7 mouse cellular contexts compared by ENCODE assay signal in the genomic region with DNA sequence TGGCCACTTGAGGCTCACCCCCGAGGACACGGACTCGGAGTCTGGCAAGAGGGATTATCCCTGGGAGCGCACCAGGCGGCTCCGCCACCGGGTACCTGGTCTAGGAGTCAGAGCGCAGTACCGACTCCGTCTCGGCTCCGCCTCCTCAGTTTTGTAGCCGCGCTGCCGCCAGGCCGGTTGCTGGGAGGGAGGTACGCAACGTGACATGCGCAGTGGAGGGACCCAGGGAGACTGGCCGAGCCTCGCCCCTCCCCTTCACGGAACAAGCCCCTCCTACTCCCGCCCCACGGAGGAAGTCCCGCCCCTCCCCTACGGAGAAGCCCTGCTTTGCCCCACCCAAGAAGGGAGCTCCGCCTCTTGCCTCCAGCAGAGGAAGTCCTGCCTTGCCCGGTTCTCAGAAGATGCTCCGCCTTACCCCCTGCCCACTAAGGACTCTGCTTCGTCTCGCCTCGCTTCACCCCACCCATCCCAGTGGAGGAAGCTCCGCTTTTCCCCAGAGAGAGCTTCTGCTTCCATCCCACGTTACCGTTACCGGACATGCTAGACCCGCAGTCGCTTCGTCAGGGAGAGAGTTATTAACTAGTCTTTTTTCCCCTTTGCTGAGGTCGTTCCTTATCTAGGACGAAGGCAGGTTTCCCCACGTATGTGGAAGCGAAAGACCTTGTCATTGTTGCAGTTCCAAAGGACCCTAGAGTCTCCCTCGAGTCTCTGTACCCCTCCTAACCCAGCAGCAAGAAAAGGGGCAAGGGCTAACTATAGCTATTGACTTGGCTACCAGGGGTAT. TPM values are rescaled to one million over a fixed set of nuclear protein-coding genes. Genes with fewer than 3 reads are reported as not detected.
DNase-seq lines count a peak whose midpoint lies in the region; ATAC-seq and TF ChIP-seq lines count a peak whose summit lies in the region.

No protein-coding gene starts in this region.

- peak; percentile 43; the same call in 1 of the 2 replicates for TF ChIP-seq CTCF in intestine, postnatal 0 days (IDR thresholded peaks at IDR 0.05; ENCODE audit: low read depth)
- TF ChIP-seq CTCF in small intestine, adult 2 months (IDR thresholded peaks at IDR 0.05; ENCODE audit: extremely low read depth, insufficient read length, insufficient replicate concordance, low read depth, low read length): no peak

- H3K4me1 ChIP-seq in intestine, postnatal 0 days (replicated peaks; ENCODE audit: control insufficient read depth, insufficient read depth, low read length): peaks cover 4% of the 10 kb centered on the region; the same call in 1 of the 2 replicates
- peaks cover 10% of the 10 kb centered on the region for H3K4me1 ChIP-seq in midbrain, embryonic 12.5 days
- H3K4me1 ChIP-seq in small intestine, adult 2 months (ENCODE audit: control insufficient read depth, insufficient read depth, insufficient read length, low read length): no peaks in the 10 kb centered on the region

- H3K27me3 ChIP-seq in intestine, postnatal 0 days (replicated peaks; ENCODE audit: control insufficient read depth, insufficient read depth, low read length): no peaks in the 10 kb centered on the region
- H3K27me3 ChIP-seq in midbrain, embryonic 12.5 days: no peaks in the 10 kb centered on the region
- no peaks in the 10 kb centered on the region for H3K27me3 ChIP-seq in small intestine, adult 2 months (ENCODE audit: control insufficient read depth, insufficient read depth, low read length)

- peak overlapping the region; percentile 64 for H3K27ac ChIP-seq in intestine, postnatal 0 days (ENCODE audit: low read depth, low read length)
- peak overlapping the region; percentile 88 for H3K27ac ChIP-seq in midbrain, embryonic 12.5 days (replicated peaks)
- peak overlapping the region; percentile 72 for H3K27ac ChIP-seq in small intestine, adult 2 months (ENCODE audit: insufficient read depth, low read depth, low read length)

- H3K4me2 ChIP-seq in intestine, postnatal 0 days (replicated peaks; ENCODE audit: low read depth): peak overlapping the region; percentile 89
- H3K4me2 ChIP-seq in midbrain, embryonic 12.5 days (replicated peaks): peak overlapping the region; percentile 74

- peak overlapping the region; percentile 75 for H3K4me3 ChIP-seq in intestine, postnatal 0 days (ENCODE audit: low read depth, low read length)
- peak overlapping the region; percentile 76 for H3K4me3 ChIP-seq in midbrain, embryonic 12.5 days
- H3K4me3 ChIP-seq in small intestine, adult 2 months (ENCODE audit: low read depth, low read length): peak overlapping the region; percentile 83

- DNase-seq in adrenal gland, adult 8-10 months: peak; percentile 96
- peak; percentile 100 for DNase-seq in embryo, embryonic 9.5 days (ENCODE audit: extremely low spot score)
- DNase-seq in gastrocnemius, postnatal 4 days (ENCODE audit: low spot score in 2 of 2): peak; percentile 95 to 97
- peak; percentile 99 for DNase-seq in left cerebral cortex, postnatal 4 days

- peak overlapping the region; percentile 69 for H3K9ac ChIP-seq in intestine, postnatal 0 days (ENCODE audit: low read depth, low read length)
- H3K9ac ChIP-seq in midbrain, embryonic 12.5 days (replicated peaks): peak overlapping the region; percentile 77

- under 1% methylated on average over 42 of the region's 44 CpGs for WGBS in intestine, postnatal 0 days
- WGBS in midbrain, embryonic 12.5 days: under 1% methylated on average over 44 of the region's 44 CpGs
- WGBS in small intestine, adult 2 months: under 1% methylated on average over 44 of the region's 44 CpGs

- intact Hi-C loops in left cerebral cortex, postnatal 4 days (cut with DNase I): no loop called here

- peaks cover 6% of the 10 kb centered on the region; the same call in 1 of the 2 replicates for H3K36me3 ChIP-seq in intestine, postnatal 0 days (ENCODE audit: control insufficient read depth, insufficient read depth)
- H3K36me3 ChIP-seq in midbrain, embryonic 12.5 days: peaks cover 28% of the 10 kb centered on the region
- 0 out of 2 replicates have a peak, but pooled peaks cover 3% of the 10 kb centered on the region for H3K36me3 ChIP-seq in small intestine, adult 2 months (ENCODE audit: control insufficient read depth, insufficient read depth, low read length)

- no peaks in the 10 kb centered on the region for H3K9me3 ChIP-seq in intestine, postnatal 0 days (ENCODE audit: control insufficient read depth)
- no peaks in the 10 kb centered on the region for H3K9me3 ChIP-seq in midbrain, embryonic 12.5 days

- ATAC-seq in intestine, postnatal 0 days: peak; percentile 97
- ATAC-seq in midbrain, embryonic 12.5 days (ENCODE audit: low FRiP score, low read depth): peak; percentile 96

- TF ChIP-seq POLR2A in small intestine, adult 2 months (IDR thresholded peaks at IDR 0.05; ENCODE audit: low read depth, low read length): peak; percentile 75

RNA-seq across cellular contexts. Expression of gene Strada, which starts 8.4 kb away (rescaled TPM):
- total RNA-seq in adrenal gland, adult 8-10 months (2022): 10 to 100 TPM; 15.1 to 26.8 (median 19.3) TPM
- 10 to 100 TPM; 26.4 to 32.3 TPM for total RNA-seq in gastrocnemius, postnatal 4 days (2021)
- 5.7 and 6.4 TPM in 2 replicates for polyA plus RNA-seq in intestine, postnatal 0 days (2015; fragmentation: Nextera tagmentation; extraction: Ambion mirVana)
- total RNA-seq in left cerebral cortex, postnatal 4 days (2021): 10 to 100 TPM; 27.3 to 28.5 TPM
- polyA plus RNA-seq in midbrain, embryonic 12.5 days (2016; fragmentation: Nextera tagmentation; extraction: Ambion mirVana): 33.6 and 40.9 TPM in 2 replicates
- polyA plus RNA-seq in small intestine, adult 2 months (2012; rRNA removed): 4.4 and 7.4 TPM in 2 replicates

RNA-seq across cellular contexts. Expression of gene Ccdc47, which starts 22.6 kb away (rescaled TPM):
- 100 to 1,000 TPM in 3 of 4 experiments, 10 to 100 TPM in 1; 84.3 to 125 (median 116) TPM for total RNA-seq in adrenal gland, adult 8-10 months (2022)
- total RNA-seq in gastrocnemius, postnatal 4 days (2021): 10 to 100 TPM; 72.7 to 74.6 TPM
- polyA plus RNA-seq in intestine, postnatal 0 days (2015; fragmentation: Nextera tagmentation; extraction: Ambion mirVana): 41.9 and 45.4 TPM in 2 replicates
- 10 to 100 TPM; 69.4 to 74.7 TPM for total RNA-seq in left cerebral cortex, postnatal 4 days (2021)
- polyA plus RNA-seq in midbrain, embryonic 12.5 days (2016; fragmentation: Nextera tagmentation; extraction: Ambion mirVana): 79.2 and 85.9 TPM in 2 replicates
- polyA plus RNA-seq in small intestine, adult 2 months (2012; rRNA removed): 2.2 and 4.8 TPM in 2 replicates

RNA-seq across cellular contexts. Expression of gene Ddx42, which starts 23.2 kb away (rescaled TPM):
- total RNA-seq in adrenal gland, adult 8-10 months (2022): 10 to 100 TPM; 53.4 to 71.6 (median 64.1) TPM
- total RNA-seq in gastrocnemius, postnatal 4 days (2021): 10 to 100 TPM; 46.1 to 47.3 TPM
- 28.1 and 30.0 TPM in 2 replicates for polyA plus RNA-seq in intestine, postnatal 0 days (2015; fragmentation: Nextera tagmentation; extraction: Ambion mirVana)
- 10 to 100 TPM; 79.8 to 81.0 TPM for total RNA-seq in left cerebral cortex, postnatal 4 days (2021)
- polyA plus RNA-seq in midbrain, embryonic 12.5 days (2016; fragmentation: Nextera tagmentation; extraction: Ambion mirVana): 113 and 120 TPM in 2 replicates
- 2.1 and 5.2 TPM in 2 replicates for polyA plus RNA-seq in small intestine, adult 2 months (2012; rRNA removed)

RNA-seq across cellular contexts. Expression of gene Limd2, which starts 32.9 kb away (rescaled TPM):
- total RNA-seq in adrenal gland, adult 8-10 months (2022): 10 to 100 TPM in 3 of 4 experiments, 1 to 10 TPM in 1; 9.6 to 18.9 (median 14.3) TPM
- total RNA-seq in gastrocnemius, postnatal 4 days (2021): 10 to 100 TPM; 35.8 to 40.7 TPM
- polyA plus RNA-seq in intestine, postnatal 0 days (2015; fragmentation: Nextera tagmentation; extraction: Ambion mirVana): 32.6 and 34.6 TPM in 2 replicates
- 10 to 100 TPM; 81.2 to 84.6 TPM for total RNA-seq in left cerebral cortex, postnatal 4 days (2021)
- polyA plus RNA-seq in midbrain, embryonic 12.5 days (2016; fragmentation: Nextera tagmentation; extraction: Ambion mirVana): 278 and 309 TPM in 2 replicates
- polyA plus RNA-seq in small intestine, adult 2 months (2012; rRNA removed): 11.8 and 21.7 TPM in 2 replicates

RNA-seq across cellular contexts. Expression of gene Gm10840, which starts 32.9 kb away (rescaled TPM):
- total RNA-seq in adrenal gland, adult 8-10 months (2022): not detected
- total RNA-seq in gastrocnemius, postnatal 4 days (2021): not detected
- polyA plus RNA-seq in intestine, postnatal 0 days (2015; fragmentation: Nextera tagmentation; extraction: Ambion mirVana): not detected in 2 replicates
- total RNA-seq in left cerebral cortex, postnatal 4 days (2021): not detected
- polyA plus RNA-seq in midbrain, embryonic 12.5 days (2016; fragmentation: Nextera tagmentation; extraction: Ambion mirVana): 0.78 TPM in 1 of 2 replicates, not detected in the other
- polyA plus RNA-seq in small intestine, adult 2 months (2012; rRNA removed): not detected in 2 replicates

Comparison
In these comparisons a context has a peak if more than half of its experiments do, and no peak if none do; other contexts are left out.
1. Peak in every context shown above with its lines: DNase-seq, ATAC-seq, H3K4me3 ChIP-seq and H3K27ac ChIP-seq.